Mouse (Mus musculus) brain, embryonic 14.5 days (tissue): Measurements from ENCODE around the gene Slc45a1. TPM values are rescaled to one million over a fixed set of nuclear protein-coding genes. Genes with fewer than 3 reads are reported as not detected.
A peak's percentile ranks its signal among the peaks of the same experiment; 100 is the strongest.

Source experiments
- DNase-seq: peaks from one replicate; pipeline ENCODE4 v3.0.0-alpha.2; 2011; ENCODE audit warnings: low read depth
- CTCF ChIP-seq: fragments of 200-500 bp; IDR thresholded peaks from 2 replicates; pipeline ENCODE4 v1.5.1; 2012; ENCODE audit warnings: inconsistent platforms, mild to moderate bottlenecking, moderate library complexity, borderline replicate concordance; ENCODE audit not compliant: insufficient read depth, insufficient read length; ENCODE audit errors: extremely low read depth
- POLR2A ChIP-seq: fragments of 200-500 bp; IDR thresholded peaks from 2 replicates; pipeline ENCODE4 v1.6.1; 2012; ENCODE audit warnings: mild to moderate bottlenecking, inconsistent platforms, borderline replicate concordance; ENCODE audit not compliant: poor library complexity, insufficient read depth, insufficient read length, severe bottlenecking; ENCODE audit errors: extremely low read depth
- polyA plus RNA-seq: library from polyadenylated mRNA; depleted of rRNA; stranded (reverse); fragments of >200 nt; gene quantifications from 2 replicates; pipeline ENCODE4 v1.2.3, GENCODE M21; 2012; rRNA removed

The Slc45a1 gene
- 23.0 and 27.7 TPM in 2 replicates for polyA plus RNA-seq

DNA sequence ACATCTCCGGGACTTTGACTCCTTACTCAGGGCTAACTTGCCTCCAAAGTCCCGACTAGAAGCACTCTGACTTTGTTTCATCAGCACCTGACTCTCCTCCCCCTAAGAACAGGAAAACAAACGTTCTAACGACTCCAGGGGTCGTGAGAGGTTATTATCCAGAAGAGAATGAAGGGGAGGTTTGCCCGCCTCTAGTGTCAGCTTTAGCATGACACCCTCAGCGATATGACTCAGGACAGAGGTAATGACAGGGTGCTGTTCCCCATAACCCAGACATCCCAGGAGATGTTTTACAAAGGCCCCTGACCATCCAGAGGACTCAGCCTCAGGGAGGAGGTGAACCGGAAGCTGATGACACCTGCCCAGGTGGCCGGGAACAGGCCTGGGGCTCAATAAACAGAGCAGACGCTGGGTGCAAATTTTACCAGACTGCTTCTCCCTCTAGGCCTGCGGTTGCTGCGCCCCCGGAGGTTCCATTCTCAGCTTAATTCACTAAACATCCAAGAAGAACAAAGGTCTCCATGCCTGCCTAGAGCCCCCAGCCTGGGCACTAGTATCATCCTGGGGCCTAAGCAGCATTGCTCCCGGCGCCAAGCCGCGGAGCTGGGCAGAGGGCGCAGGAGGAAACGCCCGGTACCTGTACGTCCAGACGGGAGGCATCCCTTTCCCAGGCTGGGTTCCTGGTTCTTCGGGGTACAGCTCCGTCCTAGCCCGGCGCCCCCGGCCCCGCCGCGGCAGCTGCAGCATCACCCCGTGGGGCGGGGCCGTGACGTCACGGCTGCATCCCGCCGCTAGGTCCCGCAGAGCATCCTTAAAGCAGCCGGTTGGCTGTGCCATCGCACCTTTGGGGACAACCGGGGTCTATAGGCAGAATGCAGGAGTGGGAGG, at the start of gene Slc45a1:
Slc45a1 (minus strand) TSS at position 785 of the 888 bp plus-strand sequence.
- TF ChIP-seq POLR2A (peak; percentile 60), CTCF (peak; percentile 3; the same call in 1 of the 2 replicates)
- peak; percentile 72 for DNase-seq

DNA sequence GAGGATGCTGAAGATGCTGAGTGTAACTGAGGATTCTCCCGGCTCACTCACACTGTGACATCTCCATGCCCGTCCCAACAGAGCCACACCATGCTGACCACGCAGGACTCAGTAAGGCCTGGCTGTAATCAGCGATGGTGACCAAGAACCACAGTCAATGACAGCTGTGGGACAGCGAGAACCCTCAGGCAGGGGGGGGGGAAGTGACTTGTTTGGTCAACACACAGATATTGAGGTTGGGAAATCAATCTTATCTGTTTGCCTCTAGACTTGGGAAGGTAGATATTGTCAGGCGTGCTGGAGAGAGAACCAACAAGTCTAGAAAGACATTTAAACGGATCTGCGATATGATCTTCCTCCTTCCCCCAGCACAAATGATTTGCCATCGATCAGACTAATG, 48.9 kb upstream of the Slc45a1 start:
- DNase-seq, result no peak

DNA sequence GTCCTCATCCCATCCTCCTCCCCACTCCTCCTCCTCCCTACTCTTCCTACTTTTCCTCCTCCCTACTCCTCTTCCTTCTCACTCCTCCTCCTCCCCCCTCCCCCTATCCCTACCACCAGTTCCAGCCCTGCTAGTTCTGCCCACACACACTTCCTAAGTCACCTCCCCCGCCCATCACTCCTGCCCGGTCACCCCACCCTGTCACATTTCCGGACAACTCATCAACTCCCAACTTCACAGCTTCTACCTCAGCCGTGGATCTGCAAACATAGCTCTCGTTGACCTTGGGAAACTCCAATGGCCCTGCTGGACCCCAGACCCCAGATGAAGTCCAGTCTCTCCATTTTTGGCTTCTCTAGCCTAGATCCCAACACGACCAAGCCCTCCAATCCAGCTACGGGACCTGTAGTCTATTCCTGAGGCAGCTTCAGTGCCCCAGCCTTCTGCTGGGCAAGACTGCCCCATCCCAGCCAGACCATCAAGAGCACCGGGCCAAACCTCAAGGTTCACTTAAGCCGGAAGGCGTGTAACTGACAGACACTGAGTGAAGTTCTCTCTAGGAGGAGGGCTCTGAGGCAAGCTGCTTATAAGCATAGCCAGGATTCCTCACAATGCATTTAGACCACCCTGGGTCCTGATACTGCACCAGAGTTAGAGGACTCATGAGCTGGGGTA, 42.6 kb upstream of the Slc45a1 start:
- TF ChIP-seq CTCF, result no peak
- no peak for TF ChIP-seq POLR2A
- no peak for DNase-seq

More for the DNA sequence above, 48.9 kb upstream of the Slc45a1 start:
- TF ChIP-seq POLR2A, result no peak
- TF ChIP-seq CTCF, result no peak

DNA sequence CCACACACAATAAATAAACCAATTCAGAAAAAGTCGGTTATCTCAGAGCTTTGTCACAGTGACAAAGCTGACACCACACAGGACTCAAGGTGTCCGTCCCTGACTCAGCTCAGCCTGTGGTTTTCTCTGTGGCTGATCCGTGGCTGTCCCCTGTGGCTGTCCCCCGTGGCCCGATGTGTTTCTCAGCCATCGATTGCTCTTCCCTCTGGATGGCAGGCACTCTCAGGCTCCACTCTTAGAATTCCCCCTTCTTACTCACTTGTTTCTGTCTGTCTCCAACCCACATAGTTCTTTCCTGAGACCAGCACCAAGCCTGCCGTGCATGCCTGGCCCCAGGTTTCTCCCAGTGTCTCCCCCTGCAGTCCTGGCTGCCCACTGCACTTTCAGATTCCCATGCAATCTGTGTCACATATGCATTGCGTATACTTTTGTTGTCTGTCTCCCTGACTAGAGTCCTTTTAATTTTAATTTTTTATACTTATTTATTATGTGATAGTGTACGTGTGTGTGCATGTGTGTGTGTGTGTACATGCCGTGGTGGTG, 41.0 kb upstream of the Slc45a1 start:
- DNase-seq, result no peak
- no peak for TF ChIP-seq POLR2A
- peak; percentile 22; the same call in 1 of the 2 replicates for TF ChIP-seq CTCF

DNA sequence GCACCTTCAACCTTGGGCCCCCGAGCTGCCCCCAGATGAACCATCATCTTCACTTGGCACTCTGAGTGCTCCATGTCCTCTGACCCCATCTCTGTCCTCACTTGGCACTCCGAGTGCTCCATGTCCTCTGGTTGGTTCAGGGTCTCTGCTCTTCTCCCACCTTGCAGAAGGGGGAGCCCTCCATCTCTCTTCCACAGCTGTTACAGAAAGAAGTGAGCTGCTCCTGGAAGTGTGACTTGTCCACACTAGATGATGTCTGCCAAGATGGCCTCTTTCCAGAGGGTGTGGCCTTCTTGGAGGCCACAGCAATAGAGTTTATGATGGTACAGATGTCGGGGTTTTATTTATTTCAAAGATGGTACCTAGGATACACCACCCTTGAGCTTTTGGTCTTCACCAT, 38.8 kb upstream of the Slc45a1 start:
- no peak for DNase-seq
- TF ChIP-seq CTCF (peak; percentile 39; the same call in 1 of the 2 replicates), POLR2A (no peak)

DNA sequence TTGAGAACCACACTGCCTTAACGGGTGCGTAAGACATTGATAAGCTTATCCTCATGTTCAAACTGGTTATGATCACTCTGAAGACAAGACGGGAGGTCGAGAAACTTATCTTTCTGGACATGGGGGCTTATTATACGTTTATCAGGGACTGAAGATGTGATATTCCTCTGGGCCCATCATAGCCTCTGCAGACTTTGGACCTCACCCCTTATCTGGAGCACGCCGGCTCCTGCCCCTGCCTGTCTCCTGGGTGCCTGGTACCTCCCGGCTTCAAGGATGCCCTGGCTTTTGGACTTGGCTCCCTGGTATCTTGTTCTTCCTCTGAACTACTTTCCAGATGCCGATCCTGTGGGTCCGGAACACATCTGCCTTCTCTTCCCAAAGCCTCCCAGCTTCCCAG, 37.6 kb upstream of the Slc45a1 start:
- DNase-seq, result no peak
- TF ChIP-seq CTCF, result no peak
- TF ChIP-seq POLR2A, result no peak

DNA sequence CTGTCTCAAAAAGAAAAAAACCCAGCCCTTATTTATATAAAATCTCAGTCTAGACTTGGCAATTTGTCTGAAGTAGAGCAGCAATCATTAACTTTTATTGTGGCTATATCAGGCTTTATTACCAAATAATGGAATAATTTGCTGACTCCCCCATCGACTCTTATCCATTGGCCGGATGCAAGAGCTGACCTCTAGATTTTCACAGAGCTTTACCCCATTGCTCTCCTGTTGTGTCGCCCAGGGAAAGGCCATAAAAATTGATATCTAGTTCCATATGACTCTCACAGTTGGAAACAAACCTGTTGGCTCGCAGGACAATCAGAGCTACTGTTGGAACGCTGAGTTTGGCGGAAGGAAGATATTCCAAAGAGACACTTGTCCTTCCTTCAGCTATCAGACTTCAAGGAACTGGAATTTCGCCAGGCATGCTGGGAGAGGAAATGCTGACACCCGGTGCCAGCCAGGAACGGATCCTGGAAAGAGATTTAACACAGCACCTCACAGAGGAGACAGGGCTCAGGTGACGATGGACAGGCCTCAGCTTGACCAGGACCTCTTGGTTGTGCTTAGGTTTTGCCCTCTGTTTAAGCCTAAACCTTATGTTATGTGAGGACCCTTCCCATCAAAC, 35.3 kb upstream of the Slc45a1 start:
- DNase-seq, result no peak
- TF ChIP-seq CTCF, result no peak
- no peak for TF ChIP-seq POLR2A

DNA sequence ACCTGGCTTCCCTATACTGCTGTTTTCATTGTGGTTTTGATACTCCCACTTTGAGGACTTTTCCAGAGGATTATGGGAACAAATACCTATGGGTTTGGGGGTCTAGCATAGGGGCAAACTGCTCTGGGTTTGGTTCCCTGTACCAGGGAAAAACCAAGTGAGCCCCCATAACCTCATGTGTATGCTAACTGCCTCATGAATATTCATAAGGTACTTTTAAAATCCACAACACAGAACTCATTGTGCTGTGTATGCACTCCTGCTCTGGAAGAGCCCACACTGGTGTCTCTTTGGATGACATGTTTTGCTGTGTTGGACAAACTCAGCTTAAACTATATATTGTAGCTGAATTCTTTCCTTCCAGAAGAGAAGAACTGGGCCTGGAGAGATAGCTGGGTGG, 34.6 kb upstream of the Slc45a1 start:
- DNase-seq, result no peak
- no peak for TF ChIP-seq CTCF
- TF ChIP-seq POLR2A, result no peak

DNA sequence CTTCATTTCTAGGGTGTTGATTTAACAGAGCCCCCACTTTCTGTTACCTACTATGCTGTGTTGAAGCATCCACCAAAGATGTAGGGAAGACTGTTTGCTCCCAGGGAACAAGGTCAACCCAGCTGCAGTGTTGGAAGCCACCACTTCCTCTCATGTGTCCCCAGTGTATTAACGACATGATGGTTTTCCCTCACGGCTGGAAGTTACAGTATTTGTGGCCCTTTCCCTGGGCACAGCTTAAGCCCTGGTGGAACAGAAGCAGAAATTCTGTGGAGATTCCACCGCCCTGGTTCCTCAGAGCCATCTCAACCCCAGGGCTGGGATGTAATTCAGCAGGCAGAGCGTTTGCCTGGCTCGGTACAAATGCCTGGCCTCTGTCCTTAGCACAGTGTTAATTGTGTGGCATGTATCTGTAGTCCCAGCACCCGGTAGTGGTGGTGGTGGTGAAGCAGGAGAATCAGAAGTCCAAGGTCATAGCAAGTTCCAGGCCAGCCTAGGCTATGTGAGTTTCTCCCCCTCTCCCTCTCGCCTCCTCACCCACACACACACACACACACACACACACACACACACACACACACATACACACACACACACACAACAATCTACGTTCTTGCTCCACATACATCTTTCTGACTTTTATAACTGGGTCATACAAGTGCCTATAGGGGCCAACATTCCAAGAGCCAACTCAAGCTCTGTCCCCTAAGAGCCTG, 34.0 kb upstream of the Slc45a1 start:
- DNase-seq, result no peak
- TF ChIP-seq CTCF, result no peak
- TF ChIP-seq POLR2A, result no peak

DNA sequence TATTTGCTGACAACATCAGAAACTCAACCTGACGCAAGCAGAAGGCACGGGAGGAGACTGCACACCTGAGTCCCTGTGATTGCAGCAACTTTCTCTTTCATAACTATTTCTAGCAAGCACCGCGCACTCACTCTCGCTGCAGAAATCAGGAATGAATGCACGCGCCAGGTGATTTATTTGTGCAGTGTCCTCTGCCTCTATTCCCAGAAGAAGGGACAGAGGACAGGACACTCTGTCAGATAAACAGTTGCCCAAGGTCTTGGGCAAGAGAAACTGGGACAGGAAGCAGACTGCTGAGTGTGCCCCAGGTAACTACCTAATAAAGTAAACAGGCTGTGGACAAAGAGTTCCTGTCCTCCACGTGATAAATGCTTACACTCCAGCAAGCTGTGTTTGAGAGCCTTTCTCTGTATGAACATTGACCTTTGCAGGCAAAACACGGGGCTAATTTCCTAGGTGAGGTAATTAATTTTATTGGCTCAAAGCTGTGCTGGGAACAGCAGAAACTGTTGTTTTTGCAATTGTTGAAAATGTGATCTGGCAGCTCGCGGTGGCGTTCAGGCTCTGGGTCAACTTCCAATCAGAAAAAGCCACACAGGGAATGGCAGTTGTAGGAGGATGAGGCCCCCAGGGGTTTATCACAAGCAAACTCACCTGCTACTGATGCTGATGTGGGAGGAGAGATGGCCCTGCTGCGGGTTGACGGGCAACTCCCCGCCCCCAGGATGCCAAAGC, 33.2 kb upstream of the Slc45a1 start:
- TF ChIP-seq CTCF, result no peak
- no peak for TF ChIP-seq POLR2A
- DNase-seq, result no peak

DNA sequence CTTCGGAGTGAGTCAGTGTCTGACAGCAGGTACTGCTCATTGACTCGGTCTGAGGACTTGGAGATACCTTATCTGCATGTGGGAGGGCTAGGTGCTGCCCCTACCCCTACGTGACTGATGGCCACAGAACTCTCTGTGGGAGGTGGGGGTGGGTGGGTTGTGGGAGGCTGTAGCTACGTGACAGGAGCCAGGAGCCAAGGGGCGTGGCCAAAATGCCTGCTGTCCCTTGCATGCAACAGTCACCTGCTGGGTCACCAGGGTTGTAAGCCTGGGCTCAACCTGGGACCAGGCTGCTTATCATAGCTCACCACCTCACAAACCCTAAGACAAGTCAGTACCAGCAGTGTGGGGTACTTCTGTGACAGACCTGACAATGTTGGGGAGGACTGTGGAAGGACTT, 28.4 kb upstream of the Slc45a1 start:
- DNase-seq, result no peak
- no peak for TF ChIP-seq POLR2A
- no peak for TF ChIP-seq CTCF

DNA sequence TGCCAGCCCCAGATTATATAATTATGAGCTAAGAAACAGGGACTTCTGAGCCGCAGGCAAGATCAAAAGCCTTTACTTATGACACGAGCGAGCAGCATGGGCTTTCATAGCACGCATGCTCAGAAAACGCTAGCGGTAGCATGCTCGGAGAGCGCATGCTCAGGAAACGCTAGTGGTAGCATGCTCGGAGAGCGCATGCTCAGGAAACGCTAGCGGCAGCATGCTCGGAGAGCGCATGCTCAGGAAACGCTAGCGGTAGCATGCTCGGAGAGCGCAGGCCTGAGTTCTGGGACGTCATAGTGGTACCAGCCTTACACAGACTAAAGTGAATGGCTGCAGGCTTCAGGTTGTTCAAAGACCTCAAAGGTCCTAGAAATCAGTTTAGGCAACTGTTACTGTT, 26.8 kb upstream of the Slc45a1 start:
- TF ChIP-seq CTCF (no peak), POLR2A (no peak)
- DNase-seq, result no peak
